Mouse (Mus musculus) yolk sac, embryonic 10.5 days (tissue): Measurements from ENCODE around the gene Gm11444.

ENCODE experiments used
- DNase-seq: peaks from one replicate; pipeline ENCODE4 v3.0.0-alpha.2; 2017; ENCODE audit warnings: low spot score

Gm11444 gene

DNA sequence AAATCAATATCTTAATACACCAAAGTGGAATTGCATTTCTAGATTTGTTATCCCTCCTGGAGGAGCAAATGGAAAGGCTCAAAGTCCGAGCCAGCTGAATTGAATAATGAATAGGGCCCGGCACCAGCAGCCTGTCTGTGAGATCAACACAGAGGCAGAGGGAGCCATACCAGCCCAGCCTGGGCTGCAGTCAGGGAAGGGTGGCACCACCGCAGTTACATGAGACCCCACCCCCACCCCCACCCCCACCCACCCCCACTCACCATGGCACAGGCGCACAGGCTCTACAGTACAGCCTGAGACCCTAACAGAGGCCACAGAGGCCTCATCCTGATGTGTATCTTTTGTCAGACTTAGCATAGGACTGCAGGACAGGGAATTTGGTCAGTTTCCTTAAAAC, 35.5 kb downstream of the Gm11444 start:
- DNase-seq: no peak

DNA sequence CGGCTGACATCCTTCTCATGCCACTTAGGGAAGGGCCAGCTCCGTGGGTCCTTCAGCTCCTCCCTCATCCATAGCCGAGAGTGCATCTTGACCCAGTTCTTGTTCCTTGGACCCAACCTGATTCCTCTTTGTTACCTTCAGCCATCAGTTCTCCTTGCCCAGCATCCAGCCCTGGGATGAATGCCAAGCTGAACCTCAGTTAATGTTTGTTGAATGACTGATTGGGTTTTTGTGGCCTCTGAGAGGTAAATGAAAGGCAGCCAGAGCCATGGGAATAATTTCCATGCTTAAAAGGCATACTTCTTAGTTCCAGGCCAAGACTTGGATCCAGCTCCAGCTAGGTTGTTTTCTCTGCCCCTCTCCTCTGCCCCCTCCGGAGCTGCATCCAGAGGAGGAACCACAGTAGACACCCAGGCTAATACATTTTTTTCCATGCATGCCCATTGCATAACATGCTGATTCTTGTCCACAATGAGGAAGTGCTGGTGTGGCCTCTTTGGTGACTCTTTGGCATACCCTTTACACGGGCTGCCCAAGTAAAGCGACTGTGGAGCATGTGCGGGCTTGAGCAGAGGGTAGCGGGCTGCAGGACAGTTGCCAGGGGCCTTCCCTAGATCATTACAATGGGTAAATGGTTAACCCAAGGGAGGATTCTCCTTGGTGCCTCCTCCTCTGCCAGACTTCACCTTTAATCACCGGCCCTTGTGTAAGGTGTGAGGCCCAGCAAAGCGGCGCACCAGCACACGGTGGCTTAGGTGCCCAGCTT, 37.7 kb downstream of the Gm11444 start:
- DNase-seq: no peak

DNA sequence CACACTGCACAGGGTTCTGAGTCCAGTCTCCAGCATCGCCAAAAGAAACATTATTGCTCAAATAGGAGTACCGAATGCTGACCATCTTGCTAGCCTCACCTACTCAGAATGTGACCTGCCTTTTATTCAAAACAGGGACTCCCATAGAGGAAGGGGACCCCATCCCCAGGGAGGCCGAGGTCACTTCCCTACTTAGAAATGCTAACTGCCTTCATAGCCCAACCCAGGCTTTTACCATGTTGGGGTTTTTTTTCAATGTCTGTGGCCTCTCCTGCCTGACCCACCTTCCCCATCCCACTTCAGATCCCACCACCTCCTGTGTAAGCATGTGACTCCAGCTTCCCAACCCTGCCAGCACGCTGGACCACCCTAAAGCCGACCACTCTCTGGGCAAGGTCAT, 38.5 kb downstream of the Gm11444 start:
- DNase-seq: no peak

DNA sequence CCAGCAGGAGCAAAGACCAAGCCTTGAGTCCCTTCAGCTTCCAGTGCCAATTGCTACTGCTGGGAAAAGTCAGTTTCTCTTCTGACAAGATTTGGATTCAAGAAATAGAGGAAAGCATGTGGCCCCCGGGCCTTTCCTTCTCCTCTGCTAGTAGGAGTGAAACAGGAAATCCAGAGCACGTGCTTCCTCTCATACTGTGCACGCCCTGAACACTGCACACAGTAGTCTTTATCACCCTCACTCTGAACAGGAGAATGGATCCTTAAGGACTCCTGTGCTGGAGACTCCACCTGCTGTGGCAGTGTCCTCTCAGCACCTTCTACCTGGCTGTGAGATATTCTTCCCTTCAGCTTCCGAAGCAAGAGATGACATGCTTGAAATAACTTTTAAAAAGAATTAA, 38.9 kb downstream of the Gm11444 start:
- DNase-seq: no peak

- DNase-seq: no peak
Observed at GRCm38 (mm10) chr11:85807353-85807752, 42.8 kb downstream of the Gm11444 start.

- no peak for DNase-seq
Observed at GRCm38 (mm10) chr11:85805779-85806178, 44.4 kb downstream of the Gm11444 start.

- DNase-seq: no peak
Observed at GRCm38 (mm10) chr11:85804048-85804447, 46.1 kb downstream of the Gm11444 start.

GRCm38 (mm10) chr11:85800380-85800779, 49.8 kb downstream of the Gm11444 start:
- DNase-seq: no peak

DNA sequence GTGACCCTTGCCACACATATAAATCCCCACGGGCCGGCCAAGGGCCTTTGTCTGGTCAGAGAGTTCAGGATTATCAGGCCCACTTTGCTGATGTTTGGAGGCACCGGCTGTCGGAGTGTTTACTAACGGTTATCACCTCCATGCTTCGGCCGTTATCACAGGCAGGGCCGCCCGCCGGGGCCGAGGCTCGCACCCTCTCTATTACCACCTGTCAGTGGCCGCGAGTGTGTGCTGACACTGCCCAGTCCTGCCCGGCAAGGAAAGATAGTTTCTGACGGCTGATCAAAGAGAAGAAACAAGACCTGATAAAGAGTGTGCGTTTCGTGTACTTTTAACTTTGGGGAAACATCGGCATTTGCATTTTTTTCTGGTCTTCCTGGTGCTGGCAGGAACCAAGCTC, 50.3 kb downstream of the Gm11444 start:
- no peak for DNase-seq

- DNase-seq: no peak
Observed at GRCm38 (mm10) chr11:85799456-85799855, 50.7 kb downstream of the Gm11444 start.
